Mouse (Mus musculus) forebrain, embryonic 14.5 days (tissue): ENCODE results near the gene Hopx. TPM values are rescaled to one million over a fixed set of nuclear protein-coding genes. Genes with fewer than 3 reads are reported as not detected.

Experiments used
- ATAC-seq: fragments of 200-750 bp; cut with Nextera tagmentation; 2 replicates; pipeline ENCODE4 v1.8.0; 2017; ENCODE audit warnings: mild to moderate bottlenecking, moderate library complexity
- DNase-seq: peaks from one replicate; pipeline ENCODE4 v3.0.0-alpha.2; 2015; ENCODE audit warnings: low spot score
- H3K27ac ChIP-seq: fragments of 300-500 bp; sonication (generic); 2 replicates; pipeline ENCODE4 v1.5.1; 2014; ENCODE audit warnings: low read depth, mild to moderate bottlenecking, control low read depth, low read length, moderate library complexity
- H3K27me3 ChIP-seq: fragments of 300-500 bp; sonication (generic); replicated peaks from 2 replicates; pipeline ENCODE4 v1.6.1; 2014; ENCODE audit warnings: low read length, control low read depth, mixed read lengths; ENCODE audit not compliant: control insufficient read depth, insufficient read depth
- H3K36me3 ChIP-seq: fragments of 300-500 bp; sonication (generic); 2 replicates; pipeline ENCODE4 v1.6.1; 2014; ENCODE audit warnings: low read length, control low read depth; ENCODE audit not compliant: control insufficient read depth, insufficient read depth
- H3K4me1 ChIP-seq: fragments of 300-500 bp; sonication (generic); 2 replicates; pipeline ENCODE4 v1.6.1; 2014; ENCODE audit warnings: antibody characterized with exemption, low read length, control low read depth; ENCODE audit not compliant: control insufficient read depth, insufficient read depth
- H3K4me2 ChIP-seq: fragments of 300-500 bp; sonication (generic); 2 replicates; pipeline ENCODE4 v1.6.1; 2014; ENCODE audit warnings: mild to moderate bottlenecking, control low read depth, low read length
- H3K4me3 ChIP-seq: fragments of 300-500 bp; sonication (generic); 2 replicates; pipeline ENCODE4 v1.5.1; 2014; ENCODE audit warnings: low read depth, low read length, control low read depth
- H3K9ac ChIP-seq: fragments of 300-500 bp; sonication (generic); 2 replicates; pipeline ENCODE4 v1.6.1; 2014; ENCODE audit warnings: mild to moderate bottlenecking, low read length, control low read depth, moderate library complexity
- H3K9me3 ChIP-seq: fragments of 300-500 bp; sonication (generic); replicated peaks from 2 replicates; pipeline ENCODE4 v1.6.1; 2016; ENCODE audit warnings: low read length, control low read depth, mixed read lengths; ENCODE audit not compliant: control insufficient read depth
- WGBS: fragments of 180-500 bp; shearing (Covaris S2); extraction: QIAGEN DNeasy Blood & Tissue Kit; methylation state at CpG from one replicate; pipeline ENCODE4 v1.1.7; 2014; 5-methylcytosine and 5-hydroxymethylcytosine counted together
- polyA plus RNA-seq: library from polyadenylated mRNA; unstranded; fragments of >200 nt; fragmentation: Nextera tagmentation; extraction: Ambion mirVana; gene quantifications from 2 replicates; pipeline ENCODE4 v1.2.1, GENCODE M21; 2014

The Hopx gene
- polyA plus RNA-seq, 1 experiment from 2014 or later = 2.7 TPM

DNA sequence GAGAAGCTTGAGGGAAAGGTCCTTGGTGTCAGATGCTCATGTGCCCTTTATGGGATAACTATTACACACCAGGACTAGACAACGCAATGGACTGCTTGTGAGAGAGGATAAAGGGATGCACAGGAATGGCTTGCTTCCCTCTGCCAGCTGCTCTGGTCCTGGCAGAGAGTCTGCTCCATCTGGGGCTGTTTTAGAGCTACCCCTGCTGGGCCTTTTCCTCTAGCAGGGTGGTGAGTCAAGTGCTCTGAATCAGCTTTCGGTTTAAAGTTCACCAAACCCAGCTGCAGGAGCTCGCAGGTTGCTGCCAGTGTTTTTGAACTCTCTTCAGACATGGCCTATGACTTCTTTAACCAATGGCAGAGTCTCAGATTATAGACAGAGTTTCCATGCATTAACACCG lies 39.0 kb downstream of the Hopx start:
- ATAC-seq = no peak
- WGBS = 88% methylated on average over 4 of the region's 4 CpGs
- Histone ChIP-seq H3K9me3 (no peaks in the 10 kb centered on the region; the same call in 1 of the 2 replicates), H3K27me3 (no peaks in the 10 kb centered on the region), H3K4me1 (no peaks in the 10 kb centered on the region), H3K36me3 (no peaks in the 10 kb centered on the region), H3K27ac (no peak overlapping the region), H3K4me3 (no peak overlapping the region), H3K9ac (no peak overlapping the region), H3K4me2 (no peak overlapping the region)
- DNase-seq = no peak

DNA sequence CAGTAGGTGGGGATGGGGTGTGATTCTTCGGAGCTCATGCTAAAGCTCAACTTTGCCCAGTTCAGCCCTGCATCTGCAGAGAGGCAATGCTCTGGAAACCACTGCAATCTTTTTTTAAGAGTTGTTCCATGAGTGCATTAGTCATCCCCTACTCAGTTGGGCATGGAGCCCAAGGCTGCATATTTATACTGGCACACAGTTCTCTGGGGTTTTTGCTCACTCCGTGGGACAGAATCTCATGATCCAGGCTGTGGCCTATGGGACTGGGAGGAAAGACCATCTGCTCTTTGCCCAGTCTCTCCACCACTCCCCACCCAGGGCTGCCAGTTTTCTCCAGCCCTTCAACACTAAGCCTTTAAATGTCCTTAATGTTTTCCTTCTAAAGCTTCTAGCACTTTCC lies 40.0 kb downstream of the Hopx start:
- no peaks in the 10 kb centered on the region; the same call in 1 of the 2 replicates for H3K9me3 ChIP-seq
- DNase-seq = no peak
- no peak for ATAC-seq
- no peaks in the 10 kb centered on the region for H3K36me3 ChIP-seq
- H3K4me3 ChIP-seq = no peak overlapping the region
- no peak overlapping the region for H3K4me2 ChIP-seq
- H3K4me1 ChIP-seq = no peaks in the 10 kb centered on the region
- H3K27ac ChIP-seq = no peak overlapping the region
- 70% methylated on average over 2 of the region's 2 CpGs for WGBS
- H3K27me3 ChIP-seq = no peaks in the 10 kb centered on the region
- no peak overlapping the region for H3K9ac ChIP-seq

- WGBS = 92% methylated on average over 8 of the region's 8 CpGs
- H3K9me3 ChIP-seq = no peaks in the 10 kb centered on the region; the same call in 1 of the 2 replicates
- no peak overlapping the region for H3K9ac ChIP-seq
- no peaks in the 10 kb centered on the region for H3K4me1 ChIP-seq
- H3K4me3 ChIP-seq = no peak overlapping the region
- DNase-seq (no peak), ATAC-seq (no peak)
- H3K27me3 ChIP-seq = no peaks in the 10 kb centered on the region
- no peaks in the 10 kb centered on the region for H3K36me3 ChIP-seq
- no peak overlapping the region for H3K4me2 ChIP-seq
- no peak overlapping the region for H3K27ac ChIP-seq
Observed at GRCm38 (mm10) chr5:77073794-77074193, 41.1 kb downstream of the Hopx start.

GRCm38 (mm10) chr5:77071626-77072025 lies 43.3 kb downstream of the Hopx start:
- H3K27ac ChIP-seq = no peak overlapping the region
- no peak overlapping the region for H3K4me3 ChIP-seq
- H3K4me1 ChIP-seq = peaks cover 3% of the 10 kb centered on the region; the same call in 1 of the 2 replicates
- DNase-seq = no peak
- no peak overlapping the region for H3K4me2 ChIP-seq
- no peak overlapping the region for H3K9ac ChIP-seq
- 88% methylated on average over 3 of the region's 3 CpGs for WGBS
- H3K36me3 ChIP-seq = no peaks in the 10 kb centered on the region
- ATAC-seq = no peak
- no peaks in the 10 kb centered on the region for H3K27me3 ChIP-seq
- no peaks in the 10 kb centered on the region for H3K9me3 ChIP-seq

- DNase-seq = no peak
- peaks cover 3% of the 10 kb centered on the region; the same call in 1 of the 2 replicates for H3K4me1 ChIP-seq
- no peak overlapping the region for H3K27ac ChIP-seq
- ATAC-seq = no peak
- WGBS = 82% methylated on average over 2 of the region's 2 CpGs
- H3K4me2 ChIP-seq = no peak overlapping the region
- H3K36me3 ChIP-seq = no peaks in the 10 kb centered on the region
- H3K9ac ChIP-seq = no peak overlapping the region
- no peak overlapping the region for H3K4me3 ChIP-seq
- no peaks in the 10 kb centered on the region for H3K27me3 ChIP-seq
- H3K9me3 ChIP-seq = no peaks in the 10 kb centered on the region
Observed at GRCm38 (mm10) chr5:77070987-77071386, 43.9 kb downstream of the Hopx start.

DNA sequence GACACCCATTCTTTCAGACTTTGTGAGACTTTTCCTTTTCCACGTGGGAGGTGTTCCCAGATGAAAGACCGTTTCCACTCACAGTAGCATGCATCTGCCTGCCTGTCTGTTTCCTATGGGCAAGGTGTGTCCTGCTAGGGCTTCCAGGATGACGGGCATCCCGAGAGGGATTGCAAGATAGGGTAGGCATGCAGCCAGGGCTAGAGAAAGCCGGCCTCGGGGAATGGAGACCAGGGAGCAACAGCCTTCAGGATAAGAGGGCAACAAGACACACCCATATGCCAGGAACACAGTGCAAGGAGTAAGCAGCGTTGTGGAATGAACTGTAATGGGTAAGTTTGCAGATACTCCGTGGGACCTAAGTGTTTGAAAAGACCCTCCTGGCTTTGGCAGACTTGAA lies 47.6 kb downstream of the Hopx start:
- Histone ChIP-seq H3K9me3 (no peaks in the 10 kb centered on the region), H3K36me3 (no peaks in the 10 kb centered on the region), H3K27me3 (no peaks in the 10 kb centered on the region), H3K9ac (no peak overlapping the region), H3K4me3 (no peak overlapping the region), H3K4me2 (no peak overlapping the region), H3K4me1 (peaks cover 3% of the 10 kb centered on the region; the same call in 1 of the 2 replicates), H3K27ac (no peak overlapping the region)
- ATAC-seq = no peak
- DNase-seq = no peak
- WGBS = 63% methylated on average over 8 of the region's 8 CpGs

DNA sequence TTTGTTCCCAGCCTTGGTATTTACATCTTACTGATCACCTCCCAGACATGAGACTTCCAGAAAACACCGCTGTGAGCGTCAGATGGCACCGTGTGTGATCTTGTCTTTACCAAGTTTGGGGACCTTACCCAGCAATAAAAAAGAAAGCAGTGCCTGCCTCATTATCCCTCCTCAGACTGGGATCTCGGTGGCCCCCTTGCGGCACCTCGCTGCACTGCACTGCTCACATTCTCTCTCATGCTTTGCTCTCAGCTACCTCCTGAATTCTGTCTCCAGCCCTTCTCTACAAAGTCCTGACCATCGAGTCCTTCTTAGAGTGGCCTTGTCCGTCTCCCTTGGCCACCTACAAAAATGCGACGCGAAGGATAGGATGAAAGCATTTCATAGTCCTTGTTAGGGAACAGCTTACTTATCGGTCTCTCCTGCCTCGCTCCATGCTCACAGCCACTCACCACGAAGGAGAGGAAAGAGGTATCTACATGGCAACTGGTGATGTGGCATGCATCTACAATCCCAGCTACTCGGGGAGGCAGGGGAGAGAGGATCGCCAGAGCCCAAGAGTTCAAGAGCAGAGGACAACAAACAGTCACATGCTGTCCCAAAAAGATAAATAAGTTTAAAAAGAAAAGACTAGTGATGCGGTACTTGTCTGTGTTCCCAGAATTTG lies 53.4 kb downstream of the Hopx start:
- 35% methylated on average over 17 of the region's 17 CpGs for WGBS

GRCm38 (mm10) chr5:77060363-77060762 lies 54.6 kb downstream of the Hopx start:
- WGBS = 44% methylated on average over 10 of the region's 10 CpGs
- Histone ChIP-seq H3K9me3 (no peaks in the 10 kb centered on the region), H3K4me2 (no peak overlapping the region), H3K27ac (no peak overlapping the region), H3K27me3 (peaks cover 4% of the 10 kb centered on the region; the same call in 1 of the 2 replicates), H3K36me3 (no peaks in the 10 kb centered on the region), H3K4me1 (no peaks in the 10 kb centered on the region), H3K9ac (no peak overlapping the region), H3K4me3 (no peak overlapping the region)
- DNase-seq (no peak), ATAC-seq (no peak)

More for the DNA sequence above, 53.4 kb downstream of the Hopx start:
- ATAC-seq = 0 out of 2 replicates have a peak, but pooled peaks have one; percentile 38
- Histone ChIP-seq H3K4me1 (no peaks in the 10 kb centered on the region), H3K4me3 (no peak overlapping the region), H3K27me3 (peaks cover 4% of the 10 kb centered on the region; the same call in 1 of the 2 replicates), H3K9me3 (no peaks in the 10 kb centered on the region), H3K9ac (no peak overlapping the region), H3K36me3 (no peaks in the 10 kb centered on the region), H3K27ac (no peak overlapping the region), H3K4me2 (no peak overlapping the region)
- DNase-seq = peak; percentile 39

GRCm38 (mm10) chr5:77056881-77057440 lies 58.0 kb downstream of the Hopx start:
- no peaks in the 10 kb centered on the region for H3K4me1 ChIP-seq
- peaks cover 4% of the 10 kb centered on the region; the same call in 1 of the 2 replicates for H3K27me3 ChIP-seq
- no peak overlapping the region for H3K4me3 ChIP-seq
- DNase-seq = peak; percentile 65
- H3K36me3 ChIP-seq = no peaks in the 10 kb centered on the region
- H3K9me3 ChIP-seq = no peaks in the 10 kb centered on the region
- H3K27ac ChIP-seq = no peak overlapping the region
- 9% methylated on average over 12 of the region's 12 CpGs for WGBS
- ATAC-seq = peak; percentile 67
- H3K9ac ChIP-seq = no peak overlapping the region
- H3K4me2 ChIP-seq = no peak overlapping the region
